Mouse (Mus musculus): Measurements from ENCODE around the gene 4833420G17Rik. TPM values are rescaled to one million over a fixed set of nuclear protein-coding genes. Genes with fewer than 3 reads are reported as not detected.
A peak's percentile ranks its signal among the peaks of the same experiment; 100 is the strongest.
"Not testable (repeated sequence)": the region's sequence is repeated elsewhere in the genome, so short reads cannot be mapped to it uniquely, and the experiment has no call there.

Gene 4833420G17Rik
- polyA plus RNA-seq, 1 experiment from 2014 or later: 35.3 TPM

DNA sequence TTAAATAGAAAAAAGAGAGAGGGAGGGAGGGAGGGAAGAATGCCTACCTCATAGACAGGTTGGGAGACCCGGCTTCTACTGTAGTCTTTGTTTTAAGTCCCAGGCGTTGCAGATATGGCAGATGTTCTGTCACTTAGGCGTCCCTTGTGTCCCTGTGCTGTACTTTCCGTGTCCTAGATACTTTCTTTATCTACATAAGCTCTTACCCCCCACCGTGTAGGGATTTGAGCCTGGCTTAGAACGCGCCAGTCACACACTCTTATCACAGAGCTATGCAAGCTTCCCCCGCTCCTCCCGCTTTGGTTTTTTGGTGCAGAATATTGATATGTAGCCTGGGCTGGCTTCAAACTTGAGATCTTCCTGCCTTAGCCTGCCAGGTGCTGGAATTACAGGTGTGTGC, 14.1 kb downstream of the 4833420G17Rik start:
- Histone ChIP-seq H3K4me3 (no peak overlapping the region), H3K9me3 (replicated peaks) (no peaks in the 10 kb centered on the region), H3K36me3 (peaks cover 68% of the 10 kb centered on the region), H3K9ac (no peak overlapping the region), H3K4me1 (replicated peaks) (no peaks in the 10 kb centered on the region), H3K27me3 (no peaks in the 10 kb centered on the region), H3K4me2 (no peak overlapping the region), H3K27ac (no peak overlapping the region)
- ATAC-seq (replicated peaks; ENCODE audit: insufficient number of reproducible peaks, insufficient read depth, low FRiP score, low read depth): no peak
- 45% methylated on average over 9 of the region's 9 CpGs for WGBS

DNA sequence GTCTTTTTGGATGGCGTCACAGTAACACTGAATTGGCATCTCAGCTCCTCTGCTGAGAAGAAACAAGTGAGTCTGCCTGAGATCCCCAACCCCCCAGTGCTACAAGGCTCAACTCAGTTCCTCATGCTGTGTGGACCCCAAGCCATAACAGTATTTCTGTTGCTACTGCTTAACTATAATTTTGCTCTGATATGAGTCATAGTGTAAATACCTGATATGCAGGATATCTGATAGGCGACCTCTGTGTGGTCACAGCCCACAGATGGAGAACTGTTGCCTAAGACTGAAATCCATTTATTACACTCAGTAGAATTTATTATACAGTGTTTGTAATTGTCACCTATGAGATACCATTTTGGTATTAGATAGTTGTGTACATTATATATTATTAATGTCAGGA, 15.2 kb downstream of the 4833420G17Rik start:
- no peak for ATAC-seq (replicated peaks; ENCODE audit: insufficient number of reproducible peaks, insufficient read depth, low FRiP score, low read depth)
- Histone ChIP-seq H3K9me3 (replicated peaks) (no peaks in the 10 kb centered on the region), H3K27me3 (no peaks in the 10 kb centered on the region), H3K36me3 (peaks cover 59% of the 10 kb centered on the region), H3K4me2 (no peak overlapping the region), H3K4me1 (replicated peaks) (no peaks in the 10 kb centered on the region), H3K9ac (no peak overlapping the region), H3K27ac (no peak overlapping the region), H3K4me3 (no peak overlapping the region)
- WGBS: 82% methylated on average over 2 of the region's 2 CpGs

DNA sequence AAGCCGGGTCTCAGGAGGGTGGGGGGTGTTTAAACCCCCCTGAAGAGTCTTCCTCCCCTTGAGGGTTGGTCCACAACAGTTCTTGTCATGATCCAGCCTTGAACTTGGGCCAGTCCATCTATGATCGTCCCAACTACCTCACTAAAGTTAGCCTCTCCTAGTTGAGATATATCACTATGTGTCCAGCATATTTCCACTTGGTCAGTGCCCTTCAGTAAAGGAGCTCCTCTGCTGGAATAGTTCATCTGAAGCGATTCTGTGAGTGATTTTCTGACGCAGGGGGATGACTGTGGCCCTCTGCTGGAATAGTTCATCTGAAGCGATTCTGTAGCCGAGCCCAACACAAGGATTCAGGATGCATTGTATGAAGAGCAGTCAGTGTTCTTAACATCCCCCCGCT, 24.8 kb downstream of the 4833420G17Rik start:
- no peak for ATAC-seq (replicated peaks; ENCODE audit: insufficient number of reproducible peaks, insufficient read depth, low FRiP score, low read depth)
- H3K9ac ChIP-seq: no peak overlapping the region
- peaks cover 23% of the 10 kb centered on the region for H3K36me3 ChIP-seq
- no peak overlapping the region for H3K27ac ChIP-seq
- no peak overlapping the region for H3K4me3 ChIP-seq
- WGBS: 59% methylated on average over 7 of the region's 7 CpGs
- H3K27me3 ChIP-seq: no peaks in the 10 kb centered on the region
- no peaks in the 10 kb centered on the region for H3K4me1 ChIP-seq (replicated peaks)
- H3K9me3 ChIP-seq (replicated peaks): peaks cover 18% of the 10 kb centered on the region
- peak overlapping the region; percentile 54 for H3K4me2 ChIP-seq

DNA sequence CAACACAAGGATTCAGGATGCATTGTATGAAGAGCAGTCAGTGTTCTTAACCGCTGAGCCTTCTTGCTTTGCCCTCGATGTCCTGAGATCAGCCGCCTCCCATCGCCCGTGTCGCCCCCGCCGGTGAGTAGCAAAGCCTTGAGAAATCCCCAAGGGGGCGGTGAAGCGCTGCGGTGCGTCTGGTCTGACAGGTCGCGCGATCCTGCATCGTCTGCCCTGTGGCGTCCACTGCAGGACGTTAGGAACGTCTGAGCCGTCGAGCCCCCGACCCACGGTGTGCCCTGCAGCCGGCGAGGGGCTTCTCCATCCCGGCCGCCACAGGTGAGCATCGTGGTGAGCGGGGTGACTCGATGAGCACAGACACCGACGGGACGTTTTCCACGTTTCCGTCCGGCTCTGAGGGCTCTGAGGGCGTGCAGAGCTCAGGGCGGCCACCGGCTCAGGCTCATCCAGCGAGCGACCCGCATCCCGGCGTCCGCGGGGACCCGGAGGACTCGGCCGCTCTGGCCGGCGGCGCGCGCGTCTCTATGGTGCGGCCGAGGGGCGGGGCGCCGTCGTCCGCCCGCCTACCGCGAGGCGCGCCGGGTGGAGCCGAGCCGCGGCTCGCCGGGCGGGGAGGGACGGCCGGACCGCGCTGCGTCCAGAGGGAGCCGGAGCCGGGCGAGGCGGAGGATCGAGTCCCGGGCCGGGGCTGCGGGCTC, 25.5 kb downstream of the 4833420G17Rik start, which contains the start of the genes Tmem267 and 3110070M22Rik:
TSS of gene Tmem267 (plus strand) at position 160 of the 701 bp plus-strand sequence.
TSS of gene 3110070M22Rik (minus strand) at position 504 of the 701 bp plus-strand sequence.
- peaks cover 23% of the 10 kb centered on the region for H3K36me3 ChIP-seq
- WGBS: 76% methylated on average over 87 of the region's 87 CpGs
- ATAC-seq (replicated peaks; ENCODE audit: insufficient number of reproducible peaks, insufficient read depth, low FRiP score, low read depth): no peak
- peaks cover 18% of the 10 kb centered on the region for H3K9me3 ChIP-seq (replicated peaks)
- H3K27ac ChIP-seq: peak within 1 kb of the TSS; percentile 48
- no peaks in the 10 kb centered on the region for H3K4me1 ChIP-seq (replicated peaks)
- no peak within 1 kb of the TSS for H3K4me3 ChIP-seq
- H3K9ac ChIP-seq: peak within 1 kb of the TSS; percentile 34
- H3K27me3 ChIP-seq: no peaks in the 10 kb centered on the region
- peak within 1 kb of the TSS; percentile 54 for H3K4me2 ChIP-seq

DNA sequence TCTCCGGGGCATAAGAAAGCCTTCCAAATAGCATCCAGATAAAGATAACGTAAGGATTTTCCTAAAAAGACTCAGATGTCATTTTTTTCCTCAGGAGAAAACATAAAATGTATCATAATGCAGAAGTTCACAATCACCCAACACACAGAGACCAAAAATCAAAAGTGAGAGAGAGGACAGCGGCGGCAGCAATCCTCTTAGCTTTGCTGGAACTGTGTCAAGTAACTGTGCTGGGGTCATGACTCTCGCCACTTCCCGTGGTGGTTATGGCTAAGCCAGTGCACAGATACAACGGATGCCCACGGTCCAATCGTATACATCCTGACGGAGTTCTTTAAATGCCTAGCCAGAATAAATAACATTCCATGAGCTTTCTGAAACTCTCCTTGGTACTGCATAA, 29.5 kb downstream of the 4833420G17Rik start:
- not testable (repeated sequence) for H3K4me1 ChIP-seq (replicated peaks); H3K4me2 ChIP-seq; ATAC-seq (replicated peaks; ENCODE audit: insufficient number of reproducible peaks, insufficient read depth, low FRiP score, low read depth); H3K27ac ChIP-seq; H3K9ac ChIP-seq; H3K36me3 ChIP-seq; H3K27me3 ChIP-seq; H3K4me3 ChIP-seq
- H3K9me3 ChIP-seq (replicated peaks): peaks cover 22% of the 10 kb centered on the region
- 87% methylated on average over 10 of the region's 10 CpGs for WGBS

DNA sequence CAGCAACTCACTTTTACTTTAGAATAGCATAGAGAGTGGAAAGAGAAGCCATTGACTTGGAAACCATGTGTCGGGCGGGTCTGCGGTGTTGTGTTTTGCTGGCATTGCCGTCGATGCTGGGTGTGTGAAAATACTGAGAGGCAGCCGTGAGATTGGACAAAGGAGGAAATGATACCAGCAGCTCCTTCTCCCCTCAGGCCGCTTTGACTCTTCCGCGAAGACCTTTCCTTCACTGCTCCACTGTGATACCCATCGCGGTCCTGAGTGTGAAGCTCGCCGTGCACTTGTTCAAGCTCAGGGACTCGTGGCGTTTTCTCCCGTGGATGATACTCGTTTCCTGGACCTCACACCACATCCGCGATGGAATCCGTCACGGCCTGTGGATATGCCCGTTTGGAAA, 32.4 kb downstream of the 4833420G17Rik start:
- peak; percentile 13 for ATAC-seq (replicated peaks; ENCODE audit: insufficient number of reproducible peaks, insufficient read depth, low FRiP score, low read depth)
- not testable (repeated sequence) for H3K9ac ChIP-seq; H3K27me3 ChIP-seq; H3K4me1 ChIP-seq (replicated peaks); H3K27ac ChIP-seq; H3K4me3 ChIP-seq; H3K36me3 ChIP-seq; H3K4me2 ChIP-seq
- WGBS: 92% methylated on average over 13 of the region's 22 CpGs
- peaks cover 21% of the 10 kb centered on the region for H3K9me3 ChIP-seq (replicated peaks)

Other genes with a start within 250 kb of the 4833420G17Rik start
- 30.3 and 33.2 TPM in 2 replicates for gene Paip1, start 34.2 kb upstream of the 4833420G17Rik start, polyA plus RNA-seq (2015; fragmentation: Nextera tagmentation; extraction: Ambion mirVana)
- gene Tmem267, start 25.3 kb downstream of the 4833420G17Rik start, polyA plus RNA-seq (2015; fragmentation: Nextera tagmentation; extraction: Ambion mirVana): 1.0 and 1.1 TPM in 2 replicates
- gene 3110070M22Rik, start 25.6 kb downstream of the 4833420G17Rik start, polyA plus RNA-seq (2015; fragmentation: Nextera tagmentation; extraction: Ambion mirVana): 0.68 and 1.1 TPM in 2 replicates
- not detected in 2 replicates for gene Ccl28, start 161.1 kb downstream of the 4833420G17Rik start, polyA plus RNA-seq (2015; fragmentation: Nextera tagmentation; extraction: Ambion mirVana)
- gene Hmgcs1, start 227.6 kb downstream of the 4833420G17Rik start, polyA plus RNA-seq (2015; fragmentation: Nextera tagmentation; extraction: Ambion mirVana): 69.9 and 86.4 TPM in 2 replicates